ENCODE assay signal across 8 mouse cellular contexts in the genomic region with DNA sequence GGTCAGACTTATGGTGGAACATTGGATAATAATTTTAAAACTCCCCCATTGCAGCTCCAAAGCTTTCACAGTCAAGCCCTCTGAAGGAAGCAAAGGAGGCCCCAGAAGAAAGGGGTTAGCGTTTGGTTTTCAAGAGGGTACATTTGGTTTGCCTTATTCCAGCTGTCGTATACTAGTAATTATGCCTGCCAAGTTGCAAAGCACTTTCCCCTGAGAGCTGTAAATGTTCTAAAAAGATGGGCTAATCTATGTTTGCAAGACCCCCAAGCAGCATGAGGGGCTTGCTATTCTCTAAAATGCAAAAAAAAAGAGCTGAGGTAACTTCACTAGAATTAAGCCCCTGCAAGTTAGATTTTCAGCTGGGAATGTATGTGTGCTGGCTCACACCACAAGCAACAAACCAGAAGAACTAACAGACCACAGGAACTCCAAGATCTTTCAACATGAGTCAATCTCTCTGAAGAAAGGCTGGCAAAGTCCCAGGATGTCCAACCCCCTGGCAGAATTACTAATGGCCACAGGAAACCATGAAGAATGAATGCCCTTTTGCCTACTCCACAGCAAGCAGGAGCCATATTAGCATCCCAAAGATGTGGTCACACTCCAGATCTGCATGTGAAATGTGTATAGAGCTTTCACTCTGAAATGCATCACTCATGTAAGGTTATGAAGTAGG.
DNase-seq lines count a peak whose midpoint lies in the region; ATAC-seq lines count a peak whose summit lies in the region.

No protein-coding gene starts in this region.

- 0 out of 2 replicates have a peak, but pooled peaks cover 2% of the 10 kb centered on the region for H3K36me3 ChIP-seq in heart, embryonic 16.5 days (ENCODE audit: control insufficient read depth, insufficient read depth)

- no peak for ATAC-seq in heart, embryonic 16.5 days (replicated peaks; ENCODE audit: extremely low read depth, insufficient read depth, low FRiP score)

- H3K9me3 ChIP-seq in heart, embryonic 16.5 days (replicated peaks; ENCODE audit: control insufficient read depth, low read length) = no peaks in the 10 kb centered on the region

- H3K9ac ChIP-seq in heart, embryonic 16.5 days (ENCODE audit: low read length) = no peak overlapping the region

- no peaks in the 10 kb centered on the region for H3K27me3 ChIP-seq in heart, embryonic 16.5 days (ENCODE audit: control insufficient read depth, insufficient read depth, low read length)

- intact Hi-C loops in left cerebral cortex, postnatal 4 days (cut with DNase I) = no loop called here
- intact Hi-C loops in left cerebral cortex, postnatal 36 days (cut with DNase I) = no loop called here

- DNase-seq in adrenal gland, adult (ENCODE audit: inconsistent age in 2 of 2, low spot score in 1 of 2) = peak; percentile 13 to 57
- DNase-seq in adrenal gland, postnatal 25 days = no peak
- peak; percentile 29 for DNase-seq in left cerebral cortex, postnatal 4 days
- no peak for DNase-seq in left cerebral cortex, postnatal 36 days (ENCODE audit: low spot score in 2 of 2)
- DNase-seq in lung, postnatal 25 days (ENCODE audit: low spot score) = peak; percentile 73
- no peak for DNase-seq in embryo, embryonic 11 days
- DNase-seq in left cerebral cortex, adult 11 months (ENCODE audit: low spot score) = no peak

- H3K4me2 ChIP-seq in heart, embryonic 16.5 days (ENCODE audit: low read depth, low read length) = peak overlapping the region; percentile 5

- 57% methylated on average over 2 of the region's 2 CpGs for WGBS in heart, embryonic 16.5 days

- H3K27ac ChIP-seq in heart, embryonic 16.5 days (ENCODE audit: low read length) = peak overlapping the region; percentile 61

- H3K4me3 ChIP-seq in heart, embryonic 16.5 days (ENCODE audit: low read length) = no peak overlapping the region

- peaks cover 6% of the 10 kb centered on the region for H3K4me1 ChIP-seq in heart, embryonic 16.5 days (ENCODE audit: control insufficient read depth, insufficient read depth, low read length)

Comparison
In these comparisons a context has a peak if more than half of its experiments do, and no peak if none do; other contexts are left out.
1. DNase-seq: peak in adrenal gland, adult (2 of 2), left cerebral cortex, postnatal 4 days (single experiment) and lung, postnatal 25 days (single experiment); none in adrenal gland, postnatal 25 days (single experiment), left cerebral cortex, postnatal 36 days (0 of 2), embryo, embryonic 11 days (single experiment) and left cerebral cortex, adult 11 months (single experiment).